Mouse (Mus musculus) testis, adult 2 months (tissue): ENCODE data around the gene Krt4.

Source experiments
- CTCF ChIP-seq: fragments of 200-500 bp; IDR thresholded peaks from 2 replicates; pipeline ENCODE4 v1.5.1; 2012; ENCODE audit warnings: low read depth, mild to moderate bottlenecking, inconsistent platforms, low read length, moderate library complexity; ENCODE audit not compliant: control insufficient read depth, insufficient read depth, insufficient replicate concordance
- POLR2A ChIP-seq: fragments of 200-500 bp; IDR thresholded peaks from 2 replicates; pipeline ENCODE4 v1.6.1; 2012; ENCODE audit warnings: low read depth, mild to moderate bottlenecking, inconsistent platforms, low read length, moderate library complexity; ENCODE audit not compliant: control insufficient read depth

DNA sequence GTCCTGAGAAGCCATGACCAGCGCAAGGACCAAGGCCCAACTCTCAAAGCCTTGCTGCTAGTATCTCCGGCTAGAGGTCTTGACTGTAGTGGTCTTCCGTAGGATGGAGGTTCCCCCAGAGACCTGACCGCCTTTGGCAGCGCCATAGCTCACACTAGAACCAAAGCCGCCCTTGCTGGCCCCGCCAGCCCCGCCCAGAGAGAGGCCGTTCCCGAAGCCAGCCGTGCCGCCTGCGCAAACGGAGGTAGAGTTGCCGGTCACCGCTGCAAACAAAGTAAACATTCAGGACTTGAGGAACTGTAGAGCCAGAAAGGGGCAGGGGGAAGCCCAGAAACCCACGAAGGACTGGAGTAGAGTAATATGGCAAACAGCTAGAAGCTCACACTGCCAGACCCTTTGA is 5.1 kb upstream of the Krt4 start:
- TF ChIP-seq CTCF (no peak), POLR2A (no peak)
